ENCODE assay signal across 8 mouse cellular contexts in genomic region chr1:180810976-180811375, GRCm38 (mm10). TPM values are rescaled to one million over a fixed set of nuclear protein-coding genes. Genes with fewer than 3 reads are reported as not detected.
DNase-seq lines count a peak whose midpoint lies in the region; ATAC-seq and TF ChIP-seq lines count a peak whose summit lies in the region.

No protein-coding gene starts in this region.

- no peak for TF ChIP-seq POLR2A in liver, adult 2 months (IDR thresholded peaks at IDR 0.05; ENCODE audit: extremely low read depth, insufficient read depth, low read length)

- no peaks in the 10 kb centered on the region for H3K27me3 ChIP-seq in liver, adult 2 months (ENCODE audit: control insufficient read depth, insufficient read depth, low read length)
- no peaks in the 10 kb centered on the region for H3K27me3 ChIP-seq in hindbrain, embryonic 12.5 days
- no peaks in the 10 kb centered on the region for H3K27me3 ChIP-seq in midbrain, embryonic 14.5 days (ENCODE audit: control insufficient read depth, insufficient read depth, low read length)

- H3K4me1 ChIP-seq in liver, adult 2 months (ENCODE audit: control insufficient read depth, insufficient read depth, low read length), result no peaks in the 10 kb centered on the region; the same call in 1 of the 2 replicates
- peaks cover 47% of the 10 kb centered on the region for H3K4me1 ChIP-seq in hindbrain, embryonic 12.5 days
- peaks cover 33% of the 10 kb centered on the region for H3K4me1 ChIP-seq in midbrain, embryonic 14.5 days (ENCODE audit: control insufficient read depth, insufficient read depth, low read length)

- DNase-seq in liver, adult 2 months (ENCODE audit: extremely low read depth, low read depth, low spot score), result peak; percentile 22
- no peak for DNase-seq in liver
- peak; percentile 46 for DNase-seq in brain, adult 2 months (ENCODE audit: low read depth, low spot score)
- DNase-seq in midbrain, embryonic 14.5 days, result peak; percentile 56
- no peak for DNase-seq in gastrocnemius, postnatal 10 days
- DNase-seq in layer of hippocampus, adult 9-11 months, result no peak
- no peak for DNase-seq in frontal cortex, postnatal 14 days (ENCODE audit: low spot score in 2 of 2)

- peaks cover 3% of the 10 kb centered on the region; the same call in 1 of the 2 replicates for H3K79me2 ChIP-seq in liver, adult 2 months (ENCODE audit: control insufficient read depth, insufficient read depth, low read length)

- TF ChIP-seq CTCF in liver, adult 2 months (IDR thresholded peaks at IDR 0.05; ENCODE audit: low read depth, low read length), result no peak

- 78% methylated on average over 7 of the region's 7 CpGs for WGBS in liver, adult 2 months
- WGBS in hindbrain, embryonic 12.5 days, result 82% methylated on average over 7 of the region's 7 CpGs
- WGBS in midbrain, embryonic 14.5 days, result 68% methylated on average over 7 of the region's 7 CpGs

- H3K4me2 ChIP-seq in hindbrain, embryonic 12.5 days (replicated peaks), result peak overlapping the region; percentile 52
- H3K4me2 ChIP-seq in midbrain, embryonic 14.5 days (ENCODE audit: low read length), result peak overlapping the region; percentile 58

- H3K9me3 ChIP-seq in hindbrain, embryonic 12.5 days (replicated peaks), result no peaks in the 10 kb centered on the region
- no peaks in the 10 kb centered on the region for H3K9me3 ChIP-seq in midbrain, embryonic 14.5 days (ENCODE audit: control insufficient read depth, low read length)

- no peak overlapping the region for H3K27ac ChIP-seq in liver, adult 2 months (replicated peaks; ENCODE audit: insufficient read depth, low read depth, low read length)
- no peak overlapping the region for H3K27ac ChIP-seq in hindbrain, embryonic 12.5 days
- no peak overlapping the region for H3K27ac ChIP-seq in midbrain, embryonic 14.5 days (replicated peaks; ENCODE audit: low read depth, low read length)

- H3K4me3 ChIP-seq in liver, adult 2 months (ENCODE audit: insufficient read depth, low read depth, low read length), result no peak overlapping the region
- peak overlapping the region; percentile 90 for H3K4me3 ChIP-seq in hindbrain, embryonic 12.5 days
- H3K4me3 ChIP-seq in midbrain, embryonic 14.5 days (replicated peaks; ENCODE audit: low read depth, low read length), result peak overlapping the region; percentile 96

- ATAC-seq in hindbrain, embryonic 12.5 days (ENCODE audit: low FRiP score), result no peak
- ATAC-seq in midbrain, embryonic 14.5 days (ENCODE audit: low FRiP score, low TSS enrichment), result no peak

- H3K36me3 ChIP-seq in liver, adult 2 months (ENCODE audit: control insufficient read depth, insufficient read depth, low read length), result peaks cover 41% of the 10 kb centered on the region
- peaks cover 45% of the 10 kb centered on the region for H3K36me3 ChIP-seq in hindbrain, embryonic 12.5 days
- H3K36me3 ChIP-seq in midbrain, embryonic 14.5 days (ENCODE audit: control insufficient read depth, insufficient read depth, low read length), result peaks cover 48% of the 10 kb centered on the region

- H3K9ac ChIP-seq in liver, adult 2 months (ENCODE audit: low read depth, low read length), result no peak overlapping the region
- H3K9ac ChIP-seq in hindbrain, embryonic 12.5 days, result no peak overlapping the region
- H3K9ac ChIP-seq in midbrain, embryonic 14.5 days (replicated peaks; ENCODE audit: low read length), result no peak overlapping the region

RNA-seq across cellular contexts. Expression of gene H3f3a, which starts 2.8 kb away (rescaled TPM):
- 264 and 310 TPM in 2 replicates for total RNA-seq in liver, adult 2 months (2014; rRNA removed)
- polyA plus RNA-seq in liver, adult 2 months (2012; rRNA removed), result 147 and 153 TPM in 2 replicates
- polyA plus RNA-seq in hindbrain, embryonic 12.5 days (2016; fragmentation: Nextera tagmentation; extraction: Ambion mirVana), result 3,274 and 3,635 TPM in 2 replicates
- 3,827 and 3,910 TPM in 2 replicates for polyA plus RNA-seq in midbrain, embryonic 14.5 days (2014; fragmentation: Nextera tagmentation; extraction: Ambion mirVana)
- 100 to 1,000 TPM; 573 to 601 TPM for total RNA-seq in gastrocnemius, postnatal 10 days (2021)

RNA-seq across cellular contexts. Expression of gene Sde2, which starts 40.0 kb away (rescaled TPM):
- 5.8 and 6.4 TPM in 2 replicates for total RNA-seq in liver, adult 2 months (2014; rRNA removed)
- 3.8 and 5.0 TPM in 2 replicates for polyA plus RNA-seq in liver, adult 2 months (2012; rRNA removed)
- polyA plus RNA-seq in hindbrain, embryonic 12.5 days (2016; fragmentation: Nextera tagmentation; extraction: Ambion mirVana), result 35.6 and 39.7 TPM in 2 replicates
- polyA plus RNA-seq in midbrain, embryonic 14.5 days (2014; fragmentation: Nextera tagmentation; extraction: Ambion mirVana), result 26.1 and 28.7 TPM in 2 replicates
- total RNA-seq in gastrocnemius, postnatal 10 days (2021), result 10 to 100 TPM in 1 of 2 experiments, 1 to 10 TPM in 1; 8.7 to 11.4 TPM

Comparison
In these comparisons a context has a peak if more than half of its experiments do, and no peak if none do; other contexts are left out.
1. DNase-seq: peak in liver, adult 2 months (single experiment), brain, adult 2 months (single experiment) and midbrain, embryonic 14.5 days (single experiment); none in liver (single experiment), gastrocnemius, postnatal 10 days (single experiment), layer of hippocampus, adult 9-11 months (single experiment) and frontal cortex, postnatal 14 days (0 of 2).
2. RNA of gene H3f3a, which starts 2.8 kb away (polyA plus RNA-seq): 3,827 to 3,910 TPM in midbrain, embryonic 14.5 days and 3,274 to 3,635 TPM in hindbrain, embryonic 12.5 days; 147 to 153 TPM in liver, adult 2 months; every median in the first group is over 10 times any median in the second.